Mouse (Mus musculus) layer of hippocampus, adult 18-20 months (tissue): ENCODE data around the gene Tmcc1. TPM values are rescaled to one million over a fixed set of nuclear protein-coding genes. Genes with fewer than 3 reads are reported as not detected.
A peak's percentile ranks its signal among the peaks of the same experiment; 100 is the strongest.
"Not testable (repeated sequence)": the region's sequence is repeated elsewhere in the genome, so short reads cannot be mapped to it uniquely, and the experiment has no call there.

Source experiments
- DNase-seq, 2 experiments: peaks; one replicate each; pipeline ENCODE4 v3.0.0; 2022; ENCODE audit warnings: low spot score in 2 of 2
- total RNA-seq, 2 experiments: library from RNA; stranded (reverse); gene quantifications; 2 replicates each; pipeline ENCODE4 v1.2.3; 2021

The Tmcc1 gene
- total RNA-seq, 2 experiments from 2014 or later, result 82.0 to 91.7 TPM

- no peak for DNase-seq
Observed at GRCm38 (mm10) chr6:116081375-116081774, 111.9 kb downstream of the Tmcc1 start.

GRCm38 (mm10) chr6:116080756-116081155 is 112.5 kb downstream of the Tmcc1 start:
- no peak for DNase-seq

- DNase-seq, result no peak
Observed at GRCm38 (mm10) chr6:116077608-116078007, 115.7 kb downstream of the Tmcc1 start.

GRCm38 (mm10) chr6:116074892-116075291 is 118.4 kb downstream of the Tmcc1 start:
- DNase-seq, result no peak

GRCm38 (mm10) chr6:116073610-116074009 is 119.7 kb downstream of the Tmcc1 start:
- DNase-seq, result no peak

GRCm38 (mm10) chr6:116072746-116073261 is 120.5 kb downstream of the Tmcc1 start:
- DNase-seq, result no peak

GRCm38 (mm10) chr6:116072221-116072745 is 121.0 kb downstream of the Tmcc1 start:
- DNase-seq, result no peak

- no peak for DNase-seq
Observed at GRCm38 (mm10) chr6:116071781-116072180, 121.5 kb downstream of the Tmcc1 start.

- DNase-seq, result no peak
Observed at GRCm38 (mm10) chr6:116070558-116070957, 122.7 kb downstream of the Tmcc1 start.

GRCm38 (mm10) chr6:116063516-116063915 is 129.8 kb downstream of the Tmcc1 start:
- DNase-seq, result no peak

GRCm38 (mm10) chr6:116059542-116059941 is 133.7 kb downstream of the Tmcc1 start:
- not testable (repeated sequence) for DNase-seq

- no peak for DNase-seq
Observed at GRCm38 (mm10) chr6:116058541-116059300, 134.6 kb downstream of the Tmcc1 start.

GRCm38 (mm10) chr6:116056676-116057264 is 136.5 kb downstream of the Tmcc1 start:
- peak; percentile 50 to 84 for DNase-seq

GRCm38 (mm10) chr6:116055766-116056165 is 137.5 kb downstream of the Tmcc1 start:
- DNase-seq, result peak in 1 of 2 experiments; percentile 28

- DNase-seq, result peak; percentile 67 to 84
Observed at GRCm38 (mm10) chr6:116055001-116055471, 138.2 kb downstream of the Tmcc1 start.

GRCm38 (mm10) chr6:116047896-116048295 is 145.4 kb downstream of the Tmcc1 start:
- DNase-seq, result no peak

- no peak for DNase-seq
Observed at GRCm38 (mm10) chr6:116047366-116047765, 145.9 kb downstream of the Tmcc1 start.

- no peak for DNase-seq
Observed at GRCm38 (mm10) chr6:116044039-116044438, 149.2 kb downstream of the Tmcc1 start.

- DNase-seq, result no peak
Observed at GRCm38 (mm10) chr6:116038222-116038621, 155.1 kb downstream of the Tmcc1 start.

GRCm38 (mm10) chr6:116037281-116037831 is 155.9 kb downstream of the Tmcc1 start:
- no peak for DNase-seq

GRCm38 (mm10) chr6:116036555-116036954 is 156.7 kb downstream of the Tmcc1 start:
- DNase-seq, result no peak

- DNase-seq, result no peak
Observed at GRCm38 (mm10) chr6:116031052-116031451, 162.2 kb downstream of the Tmcc1 start.
